Mouse (Mus musculus): Measurements from ENCODE around the gene Arhgap22. TPM values are rescaled to one million over a fixed set of nuclear protein-coding genes. Genes with fewer than 3 reads are reported as not detected.

Gene Arhgap22
- total and polyA plus RNA-seq, 3 experiments = 0.11 TPM; not detected in 2

GRCm38 (mm10) chr14:33374089-33374488 is 160.3 kb downstream of the Arhgap22 start:
- DNase-seq (ENCODE audit: low read depth, low spot score) = no peak
- peaks cover 3 to 5% of the 10 kb centered on the region in 2 experiments; a peak in 3 of 4 replicates for H3K4me1 ChIP-seq (ENCODE audit: control insufficient read depth in 1 of 2, insufficient read depth in 2 of 2, low read length in 2 of 2)
- H3K9ac ChIP-seq (ENCODE audit: control insufficient read depth, low read depth, low read length, poor library complexity, severe bottlenecking) = no peak overlapping the region
- no peak overlapping the region for H3K4me3 ChIP-seq (ENCODE audit: control insufficient read depth in 1 of 2, insufficient read depth in 1 of 2, low read depth in 2 of 2, low read length in 2 of 2)
- H3K27ac ChIP-seq (ENCODE audit: control insufficient read depth, low read depth, low read length) = no peak overlapping the region
- no peaks in the 10 kb centered on the region for H3K27me3 ChIP-seq (ENCODE audit: control insufficient read depth in 1 of 2, insufficient read depth in 2 of 2, low read length in 2 of 2)
- H3K9me3 ChIP-seq (replicated peaks; ENCODE audit: insufficient read depth, low read length) = no peaks in the 10 kb centered on the region
- peaks cover 0 to 8% of the 10 kb centered on the region in 2 experiments; a peak in 2 of 4 replicates for H3K36me3 ChIP-seq (ENCODE audit: control insufficient read depth in 1 of 2, insufficient read depth in 2 of 2, low read length in 2 of 2)
- no peaks in the 10 kb centered on the region for H3K79me2 ChIP-seq (ENCODE audit: control insufficient read depth, insufficient read depth, low read length, poor library complexity)
- TF ChIP-seq KAT2A (conservative IDR thresholded peaks at IDR 0.05; ENCODE audit: low read depth, low read length) = no peak

GRCm38 (mm10) chr14:33377211-33377610 is 163.4 kb downstream of the Arhgap22 start:
- TF ChIP-seq CHD2 (IDR thresholded peaks at IDR 0.05; ENCODE audit: low read length) (no peak), MAZ (IDR thresholded peaks at IDR 0.05; ENCODE audit: low read depth, low read length) (no peak), GABPA (IDR thresholded peaks at IDR 0.05; ENCODE audit: low read depth, low read length) (no peak), POLR2AphosphoS2 (IDR thresholded peaks at IDR 0.05; ENCODE audit: low read length) (no peak), GATA1 (IDR thresholded peaks at IDR 0.05; ENCODE audit: low read depth, low read length) (no peak), MYB (IDR thresholded peaks at IDR 0.05; ENCODE audit: low read depth, low read length) (no peak)
- H3K4me1 ChIP-seq (ENCODE audit: control insufficient read depth in 1 of 2, insufficient read depth in 2 of 2, low read length in 2 of 2) = peaks cover 3 to 8% of the 10 kb centered on the region in 2 experiments; a peak in 3 of 4 replicates
- no peak overlapping the region for H3K27ac ChIP-seq (ENCODE audit: control insufficient read depth, low read depth, low read length)
- no peaks in the 10 kb centered on the region for H3K9me3 ChIP-seq (replicated peaks; ENCODE audit: insufficient read depth, low read length)
- H3K4me3 ChIP-seq (ENCODE audit: control insufficient read depth in 1 of 2, insufficient read depth in 1 of 2, low read depth in 2 of 2, low read length in 2 of 2) = no peak overlapping the region
- peaks cover 0 to 13% of the 10 kb centered on the region in 2 experiments for H3K36me3 ChIP-seq (ENCODE audit: control insufficient read depth in 1 of 2, insufficient read depth in 2 of 2, low read length in 2 of 2)
- no peaks in the 10 kb centered on the region for H3K27me3 ChIP-seq (ENCODE audit: control insufficient read depth in 1 of 2, insufficient read depth in 2 of 2, low read length in 2 of 2)
- no peak for DNase-seq (ENCODE audit: low read depth, low spot score)
- H3K79me2 ChIP-seq (ENCODE audit: control insufficient read depth, insufficient read depth, low read length, poor library complexity) = no peaks in the 10 kb centered on the region
- no peak overlapping the region for H3K9ac ChIP-seq (ENCODE audit: control insufficient read depth, low read depth, low read length, poor library complexity, severe bottlenecking)

- peaks cover 3 to 8% of the 10 kb centered on the region in 2 experiments; a peak in 3 of 4 replicates for H3K4me1 ChIP-seq (ENCODE audit: control insufficient read depth in 1 of 2, insufficient read depth in 2 of 2, low read length in 2 of 2)
- H3K36me3 ChIP-seq (ENCODE audit: control insufficient read depth in 1 of 2, insufficient read depth in 2 of 2, low read length in 2 of 2) = peaks cover 0 to 13% of the 10 kb centered on the region in 2 experiments
- H3K27me3 ChIP-seq (ENCODE audit: control insufficient read depth in 1 of 2, insufficient read depth in 2 of 2, low read length in 2 of 2) = no peaks in the 10 kb centered on the region
- no peaks in the 10 kb centered on the region for H3K79me2 ChIP-seq (ENCODE audit: control insufficient read depth, insufficient read depth, low read length, poor library complexity)
- peak; percentile 16 for DNase-seq (ENCODE audit: low read depth, low spot score)
- no peak overlapping the region for H3K4me3 ChIP-seq (ENCODE audit: control insufficient read depth in 1 of 2, insufficient read depth in 1 of 2, low read depth in 2 of 2, low read length in 2 of 2)
- H3K27ac ChIP-seq (ENCODE audit: control insufficient read depth, low read depth, low read length) = no peak overlapping the region
- no peak for TF ChIP-seq TBP (IDR thresholded peaks at IDR 0.05; ENCODE audit: low read depth, low read length)
- 0 out of 4 replicates have a peak, but pooled peaks have one; percentile 15 to 31 for TF ChIP-seq EP300 (IDR thresholded peaks at IDR 0.05; ENCODE audit: low read depth in 1 of 2, low read length in 2 of 2)
- TF ChIP-seq GATA1 (IDR thresholded peaks at IDR 0.05; ENCODE audit: low read depth, low read length) = peak; percentile 59
- no peak overlapping the region for H3K9ac ChIP-seq (ENCODE audit: control insufficient read depth, low read depth, low read length, poor library complexity, severe bottlenecking)
- no peaks in the 10 kb centered on the region for H3K9me3 ChIP-seq (replicated peaks; ENCODE audit: insufficient read depth, low read length)
These were observed 164.9 kb downstream of the Arhgap22 start for GRCm38 (mm10) chr14:33378723-33379122.

Data from MEL (cell line).